Mouse (Mus musculus) ES-E14 (cell line): ENCODE data around the gene Apobec1.

ENCODE experiments used
- HCFC1 ChIP-seq: IDR thresholded peaks from 2 replicates; pipeline ENCODE4 v1.6.1; 2012; ENCODE audit warnings: low read length, inconsistent platforms, borderline replicate concordance; ENCODE audit not compliant: insufficient read depth
- ZC3H11A ChIP-seq: IDR thresholded peaks from 2 replicates; pipeline ENCODE4 v1.6.1; 2012; ENCODE audit warnings: low read depth, mild to moderate bottlenecking, inconsistent platforms, low read length, borderline replicate concordance
- ZNF384 ChIP-seq: IDR thresholded peaks from 2 replicates; pipeline ENCODE4 v1.6.1; 2012; ENCODE audit warnings: low read depth, low read length, inconsistent platforms

DNA sequence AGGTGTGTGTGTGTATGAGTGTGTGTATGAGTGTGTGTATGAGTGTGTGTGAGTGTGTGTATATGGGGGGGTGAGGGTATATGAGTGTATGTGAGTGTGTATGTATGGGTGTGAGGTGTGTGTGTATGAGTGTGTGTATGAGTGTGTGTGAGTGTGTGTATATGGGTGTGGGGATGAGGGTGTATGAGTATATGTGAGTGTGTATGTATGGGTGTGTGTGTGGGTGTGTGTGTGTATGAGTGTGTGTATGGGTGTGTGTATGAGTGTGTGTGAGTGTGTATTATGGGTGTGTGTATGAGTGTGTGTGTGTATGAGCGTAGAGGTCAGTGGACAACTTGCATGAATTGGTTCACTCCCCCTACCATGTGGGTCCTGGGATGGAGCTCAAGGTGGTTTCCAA, 57.6 kb downstream of the Apobec1 start:
- TF ChIP-seq ZNF384 (no peak), ZC3H11A (no peak), HCFC1 (no peak)
